Mouse (Mus musculus) mouse embryonic stem cell (cell line): ENCODE measurements around the gene Ulk4.
"Not testable (repeated sequence)": the region's sequence is repeated elsewhere in the genome, so short reads cannot be mapped to it uniquely, and the experiment has no call there.

Experiments
- in situ Hi-C, 2 experiments: fragments of 300-500 bp; cut with MboI; formaldehyde crosslinking; loops; 1 replicate in 1 of 2; 3 replicates in 1 of 2; pipeline ENCODE4 v1.14.3; 2019 to 2020; ENCODE audit warnings: low sequenced_read_pairs in 2 of 2, low pct_unique_long_range_greater_than_20kb in 1 of 2, mixed read lengths in 1 of 2; ENCODE audit not compliant: unreplicated experiment in 1 of 2

Gene Ulk4

GRCm38 (mm10) chr9:120918642-120919041 lies 358.4 kb downstream of the Ulk4 start:
- in situ Hi-C loops, result no loop called here

- in situ Hi-C loops, result no loop called here
These were observed 358.8 kb downstream of the Ulk4 start for GRCm38 (mm10) chr9:120918211-120918610.

- in situ Hi-C loops, result not testable (repeated sequence)
These were observed 359.4 kb downstream of the Ulk4 start for GRCm38 (mm10) chr9:120917619-120918018.

GRCm38 (mm10) chr9:120914877-120915459 lies 362.0 kb downstream of the Ulk4 start:
- in situ Hi-C loops, result no loop called here

- in situ Hi-C loops, result no loop called here
These were observed 362.6 kb downstream of the Ulk4 start for GRCm38 (mm10) chr9:120914429-120914828.

- in situ Hi-C loops, result no loop called here
These were observed 363.8 kb downstream of the Ulk4 start for GRCm38 (mm10) chr9:120913152-120913551.

- in situ Hi-C loops, result no loop called here
These were observed 368.5 kb downstream of the Ulk4 start for GRCm38 (mm10) chr9:120908461-120908860.
